Mouse (Mus musculus) hindbrain, embryonic 16.5 days (tissue): ENCODE measurements around the gene AW822073. TPM values are rescaled to one million over a fixed set of nuclear protein-coding genes. Genes with fewer than 3 reads are reported as not detected.

ENCODE experiments used
- ATAC-seq: fragments of 200-750 bp; cut with Nextera tagmentation; 2 replicates; pipeline ENCODE4 v1.8.0; 2017; ENCODE audit warnings: moderate TSS enrichment, moderate library complexity
- H3K27ac ChIP-seq: fragments of 300-500 bp; sonication (generic); 2 replicates; pipeline ENCODE4 v1.5.1; 2014; ENCODE audit warnings: low read depth, mild to moderate bottlenecking, control low read depth, low read length, moderate library complexity
- H3K27me3 ChIP-seq: fragments of 300-500 bp; sonication (generic); replicated peaks from 2 replicates; pipeline ENCODE4 v1.6.1; 2014; ENCODE audit warnings: low read length; ENCODE audit not compliant: control insufficient read depth, insufficient read depth
- H3K36me3 ChIP-seq: fragments of 300-500 bp; sonication (generic); 2 replicates; pipeline ENCODE4 v1.6.1; 2014; ENCODE audit warnings: mild to moderate bottlenecking, low read length, moderate library complexity, mixed read lengths; ENCODE audit not compliant: control insufficient read depth, insufficient read depth
- H3K4me1 ChIP-seq: fragments of 300-500 bp; sonication (generic); 2 replicates; pipeline ENCODE4 v1.6.1; 2014; ENCODE audit warnings: low read depth, low read length; ENCODE audit not compliant: control insufficient read depth, insufficient read depth
- H3K4me2 ChIP-seq: fragments of 300-500 bp; sonication (generic); 2 replicates; pipeline ENCODE4 v1.6.1; 2014; ENCODE audit warnings: mild to moderate bottlenecking, low read length, control low read depth, moderate library complexity
- H3K4me3 ChIP-seq: fragments of 300-500 bp; sonication (generic); 2 replicates; pipeline ENCODE4 v1.5.1; 2014; ENCODE audit warnings: mild to moderate bottlenecking, low read length, control low read depth, moderate library complexity
- H3K9ac ChIP-seq: fragments of 300-500 bp; sonication (generic); 2 replicates; pipeline ENCODE4 v1.6.1; 2014; ENCODE audit warnings: low read depth, mild to moderate bottlenecking, control low read depth, low read length, moderate library complexity
- H3K9me3 ChIP-seq: fragments of 300-500 bp; sonication (generic); 2 replicates; pipeline ENCODE4 v1.6.1; 2014; ENCODE audit warnings: mild to moderate bottlenecking, low read length, moderate library complexity; ENCODE audit not compliant: control insufficient read depth
- WGBS: fragments of 180-500 bp; shearing (Covaris S2); extraction: QIAGEN DNeasy Blood & Tissue Kit; methylation state at CpG from one replicate; pipeline ENCODE4 v1.1.7; 2014; 5-methylcytosine and 5-hydroxymethylcytosine counted together
- polyA plus RNA-seq: library from polyadenylated mRNA; unstranded; fragments of >200 nt; fragmentation: Nextera tagmentation; extraction: Ambion mirVana; gene quantifications from 2 replicates; pipeline ENCODE4 v1.2.1, GENCODE M21; 2015

AW822073 gene
- polyA plus RNA-seq, 1 experiment from 2014 or later = not detected

- no peak overlapping the region for H3K4me2 ChIP-seq
- no peaks in the 10 kb centered on the region for H3K36me3 ChIP-seq
- no peaks in the 10 kb centered on the region for H3K4me1 ChIP-seq
- no peak overlapping the region for H3K27ac ChIP-seq
- no peak overlapping the region for H3K4me3 ChIP-seq
- no peaks in the 10 kb centered on the region for H3K9me3 ChIP-seq
- ATAC-seq = no peak
- WGBS = 90% methylated on average over 2 of the region's 2 CpGs
- no peak overlapping the region for H3K9ac ChIP-seq
- no peaks in the 10 kb centered on the region for H3K27me3 ChIP-seq
Observed at GRCm38 (mm10) chr10:58211213-58211612, 13.5 kb downstream of the AW822073 start.

- H3K4me2 ChIP-seq = no peak overlapping the region
- H3K27me3 ChIP-seq = no peaks in the 10 kb centered on the region
- no peaks in the 10 kb centered on the region for H3K4me1 ChIP-seq
- H3K9me3 ChIP-seq = peaks cover 3% of the 10 kb centered on the region
- H3K4me3 ChIP-seq = no peak overlapping the region
- 70% methylated on average over 1 of the region's 1 CpGs for WGBS
- ATAC-seq = no peak
- H3K27ac ChIP-seq = no peak overlapping the region
- no peak overlapping the region for H3K9ac ChIP-seq
- no peaks in the 10 kb centered on the region for H3K36me3 ChIP-seq
Observed at GRCm38 (mm10) chr10:58210514-58210913, 14.2 kb downstream of the AW822073 start.

- Histone ChIP-seq H3K36me3 (no peaks in the 10 kb centered on the region), H3K4me3 (no peak overlapping the region), H3K27me3 (no peaks in the 10 kb centered on the region), H3K4me1 (no peaks in the 10 kb centered on the region), H3K4me2 (no peak overlapping the region), H3K9me3 (peaks cover 3% of the 10 kb centered on the region), H3K27ac (no peak overlapping the region), H3K9ac (no peak overlapping the region)
- 75% methylated on average over 2 of the region's 2 CpGs for WGBS
- no peak for ATAC-seq
Observed at GRCm38 (mm10) chr10:58209710-58210467, 14.8 kb downstream of the AW822073 start.

GRCm38 (mm10) chr10:58206639-58207404 lies 17.9 kb downstream of the AW822073 start:
- ATAC-seq = no peak
- H3K4me2 ChIP-seq = no peak overlapping the region
- peaks cover 3% of the 10 kb centered on the region for H3K9me3 ChIP-seq
- WGBS = 91% methylated on average over 4 of the region's 4 CpGs
- no peaks in the 10 kb centered on the region for H3K4me1 ChIP-seq
- H3K27me3 ChIP-seq = no peaks in the 10 kb centered on the region
- H3K36me3 ChIP-seq = no peaks in the 10 kb centered on the region
- H3K27ac ChIP-seq = no peak overlapping the region
- no peak overlapping the region for H3K4me3 ChIP-seq
- H3K9ac ChIP-seq = no peak overlapping the region

- Histone ChIP-seq H3K4me2 (no peak overlapping the region), H3K27me3 (no peaks in the 10 kb centered on the region), H3K36me3 (no peaks in the 10 kb centered on the region), H3K27ac (no peak overlapping the region), H3K9ac (no peak overlapping the region), H3K4me3 (no peak overlapping the region), H3K4me1 (no peaks in the 10 kb centered on the region), H3K9me3 (peaks cover 3% of the 10 kb centered on the region)
- WGBS = 50% methylated on average over 1 of the region's 1 CpGs
- ATAC-seq = no peak
Observed at GRCm38 (mm10) chr10:58205986-58206385, 18.7 kb downstream of the AW822073 start.

Other genes starting within 250 kb of the AW822073 start
- not detected in 2 replicates for gene Duxf3, start 7.7 kb upstream of the AW822073 start, polyA plus RNA-seq
- gene Gm4981, start 11.8 kb upstream of the AW822073 start, polyA plus RNA-seq = not detected in 2 replicates
- gene Gcc2, start 30.6 kb upstream of the AW822073 start, polyA plus RNA-seq = 61.2 and 72.2 TPM in 2 replicates
- 60.0 and 61.0 TPM in 2 replicates for gene Lims1, start 98.5 kb upstream of the AW822073 start, polyA plus RNA-seq
- 12.5 and 14.1 TPM in 2 replicates for gene Ranbp2, start 222.0 kb upstream of the AW822073 start, polyA plus RNA-seq